Mouse (Mus musculus): ENCODE data around the gene Agrp.
"Not testable (repeated sequence)": the region's sequence is repeated elsewhere in the genome, so short reads cannot be mapped to it uniquely, and the experiment has no call there.

Agrp gene

DNA sequence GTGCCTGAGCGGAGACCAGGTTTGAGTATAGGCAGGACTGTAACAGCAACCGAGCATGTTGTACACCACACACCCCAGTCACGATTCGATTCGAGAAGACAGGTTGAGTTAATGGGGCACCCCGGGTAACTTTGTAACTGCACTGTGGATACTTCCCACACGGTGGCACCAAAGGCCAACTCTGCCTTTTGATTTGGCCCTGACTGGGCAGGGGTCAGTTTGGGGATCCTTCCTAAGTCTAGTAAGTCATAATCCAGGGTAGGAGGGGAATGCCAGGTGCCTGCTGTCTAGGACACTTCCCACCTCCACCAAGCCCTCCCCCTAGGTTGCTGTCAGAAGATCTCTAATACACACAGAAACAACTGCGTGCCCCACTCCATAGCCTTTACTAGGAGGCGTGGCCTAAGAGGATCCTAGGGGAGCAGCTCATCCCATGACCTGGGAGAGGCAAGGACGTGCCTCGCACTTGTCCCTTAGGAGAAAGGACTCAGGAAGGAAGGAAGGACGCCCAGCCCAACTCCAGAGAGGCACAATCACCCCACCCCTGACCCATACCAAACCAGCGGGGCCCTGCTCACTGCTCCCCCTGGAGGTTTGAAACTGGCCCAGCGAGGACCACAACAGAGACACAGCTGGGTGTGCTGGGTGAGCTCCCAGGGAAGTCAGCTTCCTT lies 40.7 kb downstream of the Agrp start:
- peak; percentile 42 for DNase-seq

GRCm38 (mm10) chr8:105594451-105595242 lies 42.5 kb downstream of the Agrp start:
- no peak for DNase-seq

DNA sequence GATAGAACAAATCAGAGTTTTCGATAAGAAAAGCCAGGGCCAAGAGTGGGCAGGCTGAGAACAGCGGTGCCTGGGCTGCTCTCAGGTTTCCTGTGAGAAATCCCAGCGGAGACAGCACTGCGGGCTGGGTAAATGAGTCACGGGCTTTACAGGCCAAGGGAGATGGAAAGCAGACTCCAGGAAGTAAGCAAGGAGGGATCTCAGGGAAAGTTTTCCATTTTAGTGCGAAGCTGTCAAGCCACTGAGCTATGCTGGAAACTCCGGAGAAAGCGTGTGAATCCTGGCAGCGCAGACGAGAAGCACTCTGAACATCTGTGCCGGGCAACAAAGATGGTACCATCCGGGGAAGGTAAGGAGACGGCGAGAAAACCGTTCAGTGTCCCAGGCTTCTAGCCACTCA lies 43.3 kb downstream of the Agrp start:
- no peak for DNase-seq

DNA sequence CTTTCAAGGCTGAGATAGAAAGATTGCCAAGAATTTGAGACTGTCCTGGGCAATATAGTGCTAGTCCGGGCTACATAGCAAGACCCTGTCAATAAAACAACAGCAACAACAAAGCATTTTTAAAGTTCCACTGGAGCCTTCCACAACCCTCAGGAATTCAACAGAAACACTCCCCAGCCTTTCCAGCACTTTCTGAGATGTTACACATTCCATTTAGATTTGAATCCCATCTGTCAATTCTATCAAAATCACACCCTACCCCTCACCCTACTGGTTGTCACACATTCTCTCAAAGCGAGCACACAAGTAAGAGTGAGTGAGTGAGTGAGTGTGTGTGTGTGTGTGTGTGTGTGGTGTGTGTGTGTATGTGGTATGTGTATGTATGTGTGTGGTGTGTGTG lies 44.8 kb downstream of the Agrp start:
- no peak for DNase-seq

DNA sequence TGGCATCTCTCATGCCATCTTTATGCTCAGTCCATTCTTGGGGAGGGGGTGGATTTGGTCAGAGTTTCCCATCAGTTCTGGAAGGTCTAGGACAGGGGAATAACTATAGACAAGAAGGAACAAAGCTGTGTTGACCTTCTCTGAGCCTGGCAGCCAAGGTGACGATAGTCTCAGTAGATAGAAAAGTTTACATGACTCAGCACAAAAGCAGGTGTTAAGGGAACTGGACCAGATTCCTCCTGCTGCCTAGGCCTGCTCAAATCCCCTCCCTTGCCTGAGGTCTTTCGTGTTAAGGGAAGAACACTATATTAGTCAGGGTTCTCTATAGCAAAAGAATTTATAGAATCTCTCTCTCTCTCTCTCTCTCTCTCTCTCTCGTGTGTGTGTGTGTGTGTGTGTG lies 57.5 kb downstream of the Agrp start:
- no peak for DNase-seq

GRCm38 (mm10) chr8:105575538-105575937 lies 61.7 kb downstream of the Agrp start:
- DNase-seq, result no peak

DNA sequence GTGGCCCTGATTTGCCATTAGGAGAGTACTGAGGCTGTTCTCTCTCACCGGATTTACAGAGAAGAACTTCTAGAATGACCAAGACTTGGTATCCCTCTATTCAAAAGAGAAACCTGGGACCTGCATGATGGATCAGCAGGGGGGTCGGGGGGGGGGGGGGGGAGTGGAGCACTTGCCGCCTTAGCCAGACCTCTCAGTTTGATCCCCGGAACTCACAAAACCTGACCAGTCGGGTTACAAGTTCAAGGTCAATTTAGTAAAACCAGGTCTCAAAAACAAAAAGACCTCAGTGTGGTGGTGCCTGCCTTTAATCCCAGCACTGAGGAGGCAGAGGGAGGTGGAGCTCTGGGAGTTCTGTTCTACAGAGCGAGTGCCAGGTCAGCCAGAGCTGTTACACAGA lies 62.5 kb downstream of the Agrp start:
- no peak for DNase-seq

- no peak for DNase-seq
Observed at GRCm38 (mm10) chr8:105573427-105573826, 63.8 kb downstream of the Agrp start.

DNA sequence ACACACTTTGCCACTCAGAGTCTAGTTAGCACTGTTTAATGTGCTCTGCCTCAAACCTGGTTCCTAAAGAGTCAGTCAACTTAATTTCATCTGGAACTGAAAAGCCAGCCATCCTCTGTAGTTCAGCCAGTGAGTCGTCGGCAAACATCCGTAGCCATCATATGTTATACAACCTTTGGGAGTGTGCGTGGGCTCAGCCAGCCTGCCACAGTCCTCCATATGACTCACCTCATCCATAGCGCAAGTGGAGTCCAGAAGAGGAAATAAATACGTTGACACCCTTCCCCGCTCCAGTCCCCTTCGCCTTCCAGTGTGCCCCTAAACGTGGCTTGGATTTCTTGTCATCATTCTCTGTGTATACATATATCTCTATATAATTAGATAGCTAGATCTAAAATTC lies 65.4 kb downstream of the Agrp start:
- DNase-seq, result no peak

GRCm38 (mm10) chr8:105566703-105567595 lies 70.2 kb downstream of the Agrp start:
- DNase-seq, result peak; percentile 65

- DNase-seq, result peak; percentile 100
Observed at GRCm38 (mm10) chr8:105565952-105566702, 71.1 kb downstream of the Agrp start, which contains the start of gene Atp6v0d1. TSS of gene Atp6v0d1 (minus strand) at chr8:105566047.

- no peak for DNase-seq
Observed at GRCm38 (mm10) chr8:105565401-105565881, 71.8 kb downstream of the Agrp start.

DNA sequence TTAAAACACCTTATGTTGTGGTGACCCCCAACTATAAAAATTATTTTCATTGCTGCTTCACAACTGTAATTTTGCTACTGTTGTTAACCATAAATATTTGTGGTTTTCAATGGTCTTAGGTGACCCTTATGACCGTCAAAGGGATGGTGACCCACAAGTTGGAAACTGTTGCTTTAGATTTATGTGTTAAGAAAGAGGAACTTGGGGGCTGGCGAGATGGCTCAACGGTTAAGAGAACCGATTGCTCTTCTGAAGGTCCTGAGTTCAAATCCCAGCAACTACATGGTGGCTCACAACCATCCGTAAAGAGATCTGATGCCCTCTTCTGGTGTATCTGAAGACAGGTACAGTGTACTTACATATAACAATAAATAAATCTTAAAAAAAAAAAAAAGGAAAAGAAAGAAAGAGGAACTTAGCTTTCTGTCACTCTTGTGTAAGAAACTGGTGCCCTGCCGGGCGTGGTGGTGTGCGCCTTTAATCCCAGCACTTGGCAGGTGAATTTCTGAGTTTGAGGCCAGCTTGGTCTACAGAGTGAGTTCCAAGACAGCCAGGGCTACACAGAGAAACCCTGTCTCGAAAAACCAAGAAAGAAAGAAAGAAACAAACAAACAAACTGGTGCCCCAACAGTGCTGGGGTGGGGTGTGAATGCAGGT lies 72.5 kb downstream of the Agrp start:
- not testable (repeated sequence) for DNase-seq

DNA sequence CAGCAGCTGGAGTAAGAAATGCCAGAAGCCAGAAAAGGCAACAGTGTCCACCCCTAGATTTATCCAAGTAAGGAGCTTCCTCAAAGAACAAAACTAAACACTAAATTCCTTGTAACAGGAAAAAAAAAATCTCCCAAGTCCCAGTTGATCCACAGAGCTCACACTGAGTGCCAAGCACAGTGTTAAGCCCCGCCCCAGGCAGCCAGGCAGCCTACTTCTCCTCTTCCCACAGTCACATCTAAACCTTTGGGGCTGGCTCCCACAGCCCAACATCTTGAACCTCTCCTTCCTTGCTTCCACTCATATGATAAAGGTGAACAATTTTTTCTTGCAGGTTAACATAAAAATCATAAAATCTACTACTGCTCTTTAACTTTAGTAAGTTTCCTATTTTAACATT lies 73.3 kb downstream of the Agrp start:
- DNase-seq, result no peak

DNA sequence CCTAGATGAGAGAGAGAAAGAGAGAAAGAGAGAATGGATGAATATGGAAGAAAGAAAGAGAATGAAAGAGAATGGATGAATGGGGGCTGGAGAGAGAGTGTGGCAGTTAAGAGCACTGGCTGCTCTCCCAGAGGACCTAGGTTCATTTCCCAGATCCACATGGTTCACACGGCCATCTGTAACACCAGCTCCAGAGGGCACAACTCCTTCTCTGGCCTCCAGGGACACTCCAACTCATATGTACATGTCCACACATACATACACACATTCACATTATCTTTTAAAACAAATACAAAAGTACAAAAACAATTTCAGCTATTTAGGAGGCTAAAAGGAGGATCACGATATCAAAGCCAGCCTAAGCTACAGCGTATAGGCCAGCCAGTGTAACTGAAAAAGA lies 74.3 kb downstream of the Agrp start:
- DNase-seq, result no peak

- no peak for DNase-seq
Observed at GRCm38 (mm10) chr8:105555230-105555629, 82.0 kb downstream of the Agrp start.

GRCm38 (mm10) chr8:105554087-105554486 lies 83.1 kb downstream of the Agrp start:
- peak; percentile 71 for DNase-seq

- DNase-seq, result no peak
Observed at GRCm38 (mm10) chr8:105552824-105553223, 84.4 kb downstream of the Agrp start.

DNA sequence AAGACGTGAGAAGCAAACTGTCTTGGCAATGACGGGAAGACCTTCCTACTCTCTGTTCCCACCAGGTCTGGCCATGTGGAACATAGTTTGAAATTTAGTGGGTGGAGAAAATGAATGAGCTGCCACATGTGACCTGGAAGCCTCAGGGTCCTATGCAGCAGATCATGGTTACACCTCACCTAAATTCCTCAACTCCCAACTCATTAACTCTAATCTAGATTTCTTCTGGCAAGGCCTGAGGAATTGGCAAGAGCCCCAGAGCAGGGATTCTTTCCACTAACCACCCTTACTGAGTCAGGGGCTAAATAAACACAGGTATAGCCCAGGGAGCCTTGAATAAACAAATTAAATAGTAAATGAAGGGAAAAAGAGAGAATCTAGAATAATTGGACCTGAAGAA lies 85.2 kb downstream of the Agrp start:
- no peak for DNase-seq

GRCm38 (mm10) chr8:105550083-105550482 lies 87.1 kb downstream of the Agrp start:
- DNase-seq, result no peak

DNA sequence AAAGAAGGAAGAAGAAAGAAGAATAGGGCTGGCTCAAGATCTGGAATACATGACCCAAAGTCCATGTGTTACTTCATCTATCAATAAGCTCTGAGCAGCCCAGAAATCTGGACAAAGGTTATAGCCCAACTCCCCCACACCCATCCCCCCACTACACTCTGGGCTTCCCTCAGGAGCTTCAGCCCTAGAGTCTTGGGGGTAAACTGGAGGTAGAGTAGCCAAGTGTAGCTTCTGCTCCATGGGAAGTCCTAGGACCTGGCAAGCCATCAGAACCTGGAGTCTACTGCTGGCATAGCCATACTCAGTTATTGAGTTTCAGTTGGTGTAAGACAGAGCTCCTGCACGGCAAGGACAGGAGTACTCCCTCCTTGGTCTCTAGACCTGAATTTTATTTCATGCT lies 87.7 kb downstream of the Agrp start:
- DNase-seq, result no peak
